Mouse (Mus musculus): ENCODE data around the gene Cyp19a1.

- TF ChIP-seq ZNF384 (IDR thresholded peaks at IDR 0.05; ENCODE audit: low read depth, low read length) (no peak), RCOR1 (conservative IDR thresholded peaks at IDR 0.05; ENCODE audit: low read depth, low read length) (no peak), CTCF (conservative IDR thresholded peaks at IDR 0.05 in 1 of 2, IDR thresholded peaks at IDR 0.05 in 1 of 2; ENCODE audit: low read depth in 2 of 2, low read length in 2 of 2) (no peak), TBP (conservative IDR thresholded peaks at IDR 0.05; ENCODE audit: low read depth, low read length) (no peak), MXI1 (IDR thresholded peaks at IDR 0.05; ENCODE audit: low read depth, low read length) (no peak), POLR2A (IDR thresholded peaks at IDR 0.05; ENCODE audit: low read depth, low read length) (no peak), MYC (IDR thresholded peaks at IDR 0.05; ENCODE audit: low read depth, low read length) (no peak), IRF4 (IDR thresholded peaks at IDR 0.05; ENCODE audit: low read depth, low read length) (no peak)
These were observed 31.9 kb upstream of the Cyp19a1 start for GRCm38 (mm10) chr9:54299792-54300191.

Measured in CH12.LX (cell line).